Mouse (Mus musculus) neural tube, embryonic 14.5 days (tissue): ENCODE results near the gene Tmem59l. TPM values are rescaled to one million over a fixed set of nuclear protein-coding genes. Genes with fewer than 3 reads are reported as not detected.

Experiments used
- ATAC-seq: fragments of 200-750 bp; cut with Nextera tagmentation; 2 replicates; pipeline ENCODE4 v1.8.0; 2017; ENCODE audit warnings: low read depth, mild to moderate bottlenecking, moderate TSS enrichment, moderate library complexity
- H3K27ac ChIP-seq: fragments of 300-500 bp; sonication (generic); 2 replicates; pipeline ENCODE4 v1.5.1; 2014; ENCODE audit warnings: low read depth, mild to moderate bottlenecking, control low read depth, low read length, moderate library complexity, mixed read lengths
- H3K27me3 ChIP-seq: fragments of 300-500 bp; sonication (generic); 2 replicates; pipeline ENCODE4 v1.6.1; 2014; ENCODE audit warnings: low read length; ENCODE audit not compliant: control insufficient read depth, insufficient read depth
- H3K36me3 ChIP-seq: fragments of 300-500 bp; sonication (generic); 2 replicates; pipeline ENCODE4 v1.6.1; 2014; ENCODE audit warnings: low read length, mixed read lengths; ENCODE audit not compliant: control insufficient read depth, insufficient read depth
- H3K4me1 ChIP-seq: fragments of 300-500 bp; sonication (generic); 2 replicates; pipeline ENCODE4 v1.6.1; 2014; ENCODE audit warnings: low read length; ENCODE audit not compliant: control insufficient read depth, insufficient read depth
- H3K4me2 ChIP-seq: fragments of 300-500 bp; sonication (generic); 2 replicates; pipeline ENCODE4 v1.6.1; 2014; ENCODE audit warnings: mild to moderate bottlenecking, low read depth, low read length, control low read depth
- H3K4me3 ChIP-seq: fragments of 300-500 bp; sonication (generic); 2 replicates; pipeline ENCODE4 v1.5.1; 2014; ENCODE audit warnings: low read depth, low read length, control low read depth, mixed read lengths
- H3K9ac ChIP-seq: fragments of 300-500 bp; sonication (generic); replicated peaks from 2 replicates; pipeline ENCODE4 v1.6.1; 2014; ENCODE audit warnings: low read depth, mild to moderate bottlenecking, control low read depth, low read length, mixed read lengths
- H3K9me3 ChIP-seq: fragments of 300-500 bp; sonication (generic); 2 replicates; pipeline ENCODE4 v1.6.1; 2016; ENCODE audit warnings: low read length; ENCODE audit not compliant: control insufficient read depth
- whole genome bisulfite sequencing: fragments of 180-500 bp; shearing (Covaris S2); extraction: QIAGEN DNeasy Blood & Tissue Kit; methylation state at CpG from one replicate; pipeline ENCODE4 v1.1.7; 2014; 5-methylcytosine and 5-hydroxymethylcytosine counted together
- polyA plus RNA-seq: library from polyadenylated mRNA; unstranded; fragments of >200 nt; fragmentation: Nextera tagmentation; extraction: Ambion mirVana; gene quantifications from 2 replicates; pipeline ENCODE4 v1.2.1, GENCODE M21; 2014

Gene Tmem59l
- polyA plus RNA-seq, 1 experiment from 2014 or later, result 200 TPM

GRCm38 (mm10) chr8:70447639-70448420, 39.3 kb downstream of the Tmem59l start:
- no peak overlapping the region for H3K4me3 ChIP-seq
- no peaks in the 10 kb centered on the region for H3K9me3 ChIP-seq
- no peak overlapping the region for H3K9ac ChIP-seq
- H3K27me3 ChIP-seq, result no peaks in the 10 kb centered on the region
- H3K4me1 ChIP-seq, result no peaks in the 10 kb centered on the region
- H3K36me3 ChIP-seq, result peaks cover 14% of the 10 kb centered on the region
- H3K4me2 ChIP-seq, result no peak overlapping the region
- H3K27ac ChIP-seq, result 0 out of 2 replicates have a peak overlapping the region, but pooled peaks have one; percentile 16
- WGBS, result 66% methylated on average over 19 of the region's 19 CpGs
- peak; percentile 74; the same call in 1 of the 2 replicates for ATAC-seq

GRCm38 (mm10) chr8:70445988-70446387, 41.2 kb downstream of the Tmem59l start:
- H3K4me2 ChIP-seq, result no peak overlapping the region
- H3K36me3 ChIP-seq, result peaks cover 4% of the 10 kb centered on the region; the same call in 1 of the 2 replicates
- H3K4me1 ChIP-seq, result no peaks in the 10 kb centered on the region
- H3K9me3 ChIP-seq, result no peaks in the 10 kb centered on the region
- no peak overlapping the region for H3K27ac ChIP-seq
- H3K9ac ChIP-seq, result no peak overlapping the region
- H3K27me3 ChIP-seq, result no peaks in the 10 kb centered on the region
- WGBS, result 57% methylated on average over 1 of the region's 1 CpGs
- no peak for ATAC-seq
- no peak overlapping the region for H3K4me3 ChIP-seq

- H3K9ac ChIP-seq, result no peak overlapping the region
Measured at GRCm38 (mm10) chr8:70443326-70443725, 43.8 kb downstream of the Tmem59l start.

GRCm38 (mm10) chr8:70441565-70441964, 45.6 kb downstream of the Tmem59l start:
- Histone ChIP-seq H3K4me3 (no peak overlapping the region), H3K4me1 (peaks cover 16% of the 10 kb centered on the region), H3K27me3 (no peaks in the 10 kb centered on the region), H3K4me2 (no peak overlapping the region), H3K27ac (no peak overlapping the region), H3K9ac (no peak overlapping the region), H3K36me3 (no peaks in the 10 kb centered on the region), H3K9me3 (no peaks in the 10 kb centered on the region)
- ATAC-seq, result no peak
- 68% methylated on average over 3 of the region's 3 CpGs for WGBS

More at GRCm38 (mm10) chr8:70443326-70443725, 43.8 kb downstream of the Tmem59l start:
- no peaks in the 10 kb centered on the region for H3K36me3 ChIP-seq
- no peak overlapping the region for H3K4me2 ChIP-seq
- no peaks in the 10 kb centered on the region for H3K9me3 ChIP-seq
- H3K4me3 ChIP-seq, result no peak overlapping the region
- H3K4me1 ChIP-seq, result peaks cover 7% of the 10 kb centered on the region
- 88% methylated on average over 4 of the region's 4 CpGs for WGBS
- no peak for ATAC-seq
- H3K27ac ChIP-seq, result no peak overlapping the region
- no peaks in the 10 kb centered on the region for H3K27me3 ChIP-seq

GRCm38 (mm10) chr8:70440246-70440645, 46.9 kb downstream of the Tmem59l start:
- H3K27ac ChIP-seq, result no peak overlapping the region
- peak overlapping the region; percentile 73 for H3K4me2 ChIP-seq
- peaks cover 16% of the 10 kb centered on the region for H3K4me1 ChIP-seq
- H3K36me3 ChIP-seq, result no peaks in the 10 kb centered on the region
- 38% methylated on average over 3 of the region's 3 CpGs for WGBS
- no peaks in the 10 kb centered on the region for H3K9me3 ChIP-seq
- peak overlapping the region; percentile 61; the same call in 1 of the 2 replicates for H3K4me3 ChIP-seq
- no peak for ATAC-seq
- no peak overlapping the region for H3K9ac ChIP-seq
- H3K27me3 ChIP-seq, result no peaks in the 10 kb centered on the region

- H3K4me1 ChIP-seq, result peaks cover 16% of the 10 kb centered on the region
- no peaks in the 10 kb centered on the region for H3K36me3 ChIP-seq
- H3K9me3 ChIP-seq, result no peaks in the 10 kb centered on the region
- H3K4me3 ChIP-seq, result peak overlapping the region; percentile 61
- H3K27ac ChIP-seq, result peak overlapping the region; percentile 88
- H3K4me2 ChIP-seq, result peak overlapping the region; percentile 73
- ATAC-seq, result no peak
- WGBS, result 7% methylated on average over 7 of the region's 7 CpGs
- H3K27me3 ChIP-seq, result no peaks in the 10 kb centered on the region
- peak overlapping the region; percentile 74 for H3K9ac ChIP-seq
Measured at GRCm38 (mm10) chr8:70439848-70440179, 47.3 kb downstream of the Tmem59l start.

- Histone ChIP-seq H3K27ac (peak within 1 kb of the TSS; percentile 88), H3K4me2 (peak within 1 kb of the TSS; percentile 91), H3K9me3 (no peaks in the 10 kb centered on the region), H3K9ac (peak within 1 kb of the TSS; percentile 74), H3K4me1 (peaks cover 16% of the 10 kb centered on the region), H3K4me3 (peak within 1 kb of the TSS; percentile 61), H3K27me3 (no peaks in the 10 kb centered on the region), H3K36me3 (no peaks in the 10 kb centered on the region)
- ATAC-seq, result peak; percentile 97
- WGBS, result under 1% methylated on average over 55 of the region's 70 CpGs
Measured at GRCm38 (mm10) chr8:70439055-70439847, 47.9 kb downstream of the Tmem59l start, which contains the start of gene Crtc1. Gene Crtc1, minus strand, starts transcription at chr8:70439579.

GRCm38 (mm10) chr8:70438423-70438822, 48.7 kb downstream of the Tmem59l start:
- Histone ChIP-seq H3K4me1 (peaks cover 16% of the 10 kb centered on the region), H3K27me3 (no peaks in the 10 kb centered on the region), H3K4me3 (peak overlapping the region; percentile 61), H3K27ac (no peak overlapping the region), H3K4me2 (peak overlapping the region; percentile 91), H3K9ac (0 out of 2 replicates have a peak overlapping the region, but pooled peaks have one; percentile 74), H3K36me3 (no peaks in the 10 kb centered on the region), H3K9me3 (no peaks in the 10 kb centered on the region)
- WGBS, result 100% methylated on average over 2 of the region's 2 CpGs
- peak; percentile 0; the same call in 1 of the 2 replicates for ATAC-seq

- ATAC-seq, result no peak
- peaks cover 16% of the 10 kb centered on the region for H3K4me1 ChIP-seq
- H3K36me3 ChIP-seq, result no peaks in the 10 kb centered on the region
- H3K4me3 ChIP-seq, result no peak overlapping the region
- WGBS, result 96% methylated on average over 5 of the region's 5 CpGs
- H3K9me3 ChIP-seq, result no peaks in the 10 kb centered on the region
- H3K9ac ChIP-seq, result no peak overlapping the region
- no peak overlapping the region for H3K4me2 ChIP-seq
- H3K27me3 ChIP-seq, result no peaks in the 10 kb centered on the region
- H3K27ac ChIP-seq, result no peak overlapping the region
Measured at GRCm38 (mm10) chr8:70435156-70435555, 52.0 kb downstream of the Tmem59l start.
